In the genomic region with DNA sequence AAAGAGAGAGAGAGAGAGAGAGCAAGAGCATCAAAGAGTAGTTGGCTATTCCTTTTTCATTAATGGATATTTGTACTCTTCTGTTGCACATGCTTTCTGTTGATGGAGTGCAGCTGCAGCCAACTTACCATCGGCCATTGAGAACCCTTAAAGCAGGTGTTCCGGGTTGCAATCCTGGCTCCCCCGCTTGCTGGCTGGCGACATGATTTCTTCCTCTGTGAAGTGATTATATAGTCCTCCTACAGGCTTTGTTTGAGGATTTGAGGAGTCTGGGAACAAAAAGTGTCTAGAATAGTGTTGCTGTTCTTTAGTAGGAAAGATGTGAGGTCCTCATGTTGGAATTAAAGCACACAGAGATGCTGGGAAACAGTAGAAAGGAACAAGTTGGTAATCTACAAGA, we compare ENCODE assay signal across 25 mouse cellular contexts. TPM values are rescaled to one million over a fixed set of nuclear protein-coding genes. Genes with fewer than 3 reads are reported as not detected.
DNase-seq lines count a peak whose midpoint lies in the region; ATAC-seq and TF ChIP-seq lines count a peak whose summit lies in the region.
"Had no signal": no experiment of that assay in that cellular context is flagged by ENCODE, and none has a peak within 500 bp of the region (broad histone marks: within the 10 kb centered on the region; RNA-seq: fewer than 3 reads in every experiment).

No protein-coding gene starts in this region.

- no peak for DNase-seq in gastrocnemius, adult 2 months
- DNase-seq in gastrocnemius, adult 18-20 months (ENCODE audit: low spot score), result no peak
- peak; percentile 17 for DNase-seq in lung, adult 2 months
- no peak for DNase-seq in lung, postnatal 25 days (ENCODE audit: low spot score)
- no peak for DNase-seq in stomach, postnatal 0 days (ENCODE audit: low spot score)
- DNase-seq: adrenal gland, postnatal 10 days; adrenal gland, postnatal 36 days; B cell, adult 2 months; cerebellum, adult 11 months; cerebellum, adult 2 months; cerebellum, adult 9-11 months; cerebellum, postnatal 36 days; forebrain, postnatal 0 days; gastrocnemius, postnatal 25 days; heart, adult 2 months had no signal

- TF ChIP-seq EP300 in stomach, postnatal 0 days (optimal IDR thresholded peaks at IDR 0.05), result no peak

- H3K4me3 ChIP-seq in gastrocnemius, adult 2 months, result no peak overlapping the region
- no peak overlapping the region for H3K4me3 ChIP-seq in lung, adult 2 months (replicated peaks; ENCODE audit: extremely low read depth, low read depth, low read length)
- no peak overlapping the region for H3K4me3 ChIP-seq in cortical plate, adult 2 months (ENCODE audit: insufficient read depth, low read length)
- no peak overlapping the region for H3K4me3 ChIP-seq in stomach, postnatal 0 days (ENCODE audit: low read depth, low read length)
- H3K4me3 ChIP-seq in neural tube, embryonic 15.5 days (replicated peaks), result no peak overlapping the region
- H3K4me3 ChIP-seq: forebrain, embryonic 10.5 days; heart, adult 2 months; heart, embryonic 10.5 days; hindbrain, embryonic 12.5 days; hindbrain, embryonic 15.5 days had no signal

- peaks cover 23% of the 10 kb centered on the region for H3K4me1 ChIP-seq in lung, adult 2 months (ENCODE audit: control insufficient read depth, insufficient read depth, low read length)
- H3K4me1 ChIP-seq in cortical plate, adult 2 months (ENCODE audit: control insufficient read depth, insufficient read depth, low read length), result peaks cover 3% of the 10 kb centered on the region; the same call in 1 of the 2 replicates
- no peaks in the 10 kb centered on the region for H3K4me1 ChIP-seq in stomach, postnatal 0 days (replicated peaks; ENCODE audit: control insufficient read depth, insufficient read depth)
- no peaks in the 10 kb centered on the region for H3K4me1 ChIP-seq in neural tube, embryonic 15.5 days
- H3K4me1 ChIP-seq: forebrain, embryonic 10.5 days; heart, embryonic 10.5 days; hindbrain, embryonic 12.5 days; hindbrain, embryonic 15.5 days had no signal

- no peak for ATAC-seq in stomach, postnatal 0 days (ENCODE audit: low FRiP score, low TSS enrichment)
- ATAC-seq in neural tube, embryonic 15.5 days (ENCODE audit: low FRiP score), result no peak
- ATAC-seq: forebrain, embryonic 14.5 days; forebrain, postnatal 0 days had no signal

- TF ChIP-seq POLR2A in lung, adult 2 months (IDR thresholded peaks at IDR 0.05; ENCODE audit: borderline replicate concordance, extremely low read depth, low read depth, low read length), result no peak
- TF ChIP-seq POLR2A in cortical plate, adult 2 months (IDR thresholded peaks at IDR 0.05; ENCODE audit: extremely low read depth, insufficient read depth, low read length), result no peak

- no peaks in the 10 kb centered on the region for H3K27me3 ChIP-seq in stomach, postnatal 0 days (ENCODE audit: control insufficient read depth, insufficient read depth, low read length)
- no peaks in the 10 kb centered on the region for H3K27me3 ChIP-seq in neural tube, embryonic 15.5 days (replicated peaks)
- H3K27me3 ChIP-seq: CH12.LX; hindbrain, embryonic 12.5 days; hindbrain, embryonic 15.5 days; Patski had no signal

- WGBS in lung, adult 2 months, result 65% methylated on average over 4 of the region's 4 CpGs
- 64% methylated on average over 4 of the region's 4 CpGs for WGBS in stomach, postnatal 0 days
- WGBS in neural tube, embryonic 15.5 days, result 92% methylated on average over 4 of the region's 4 CpGs

- H3K36me3 ChIP-seq in stomach, postnatal 0 days (ENCODE audit: control insufficient read depth, insufficient read depth, low read length), result peaks cover 7% of the 10 kb centered on the region
- no peaks in the 10 kb centered on the region; the same call in 1 of the 2 replicates for H3K36me3 ChIP-seq in neural tube, embryonic 15.5 days
- H3K36me3 ChIP-seq: G1E; hindbrain, embryonic 15.5 days had no signal

- H3K9me3 ChIP-seq in stomach, postnatal 0 days (ENCODE audit: control insufficient read depth, low read length), result no peaks in the 10 kb centered on the region
- H3K9me3 ChIP-seq in neural tube, embryonic 15.5 days (replicated peaks), result no peaks in the 10 kb centered on the region
- H3K9me3 ChIP-seq: heart, embryonic 10.5 days; hindbrain, embryonic 12.5 days; hindbrain, embryonic 15.5 days had no signal

- intact Hi-C loops in gastrocnemius, adult 2 months (cut with DNase I), result no loop called here

- TF ChIP-seq CTCF in gastrocnemius, adult 2 months (IDR thresholded peaks at IDR 0.05), result no peak
- no peak for TF ChIP-seq CTCF in lung, adult 2 months (IDR thresholded peaks at IDR 0.05; ENCODE audit: insufficient read depth, low read length)
- TF ChIP-seq CTCF in cortical plate, adult 2 months (IDR thresholded peaks at IDR 0.05; ENCODE audit: extremely low read depth, insufficient read depth, low read length), result no peak
- no peak for TF ChIP-seq CTCF in stomach, postnatal 0 days (IDR thresholded peaks at IDR 0.05; ENCODE audit: low read depth)

- no peak overlapping the region for H3K9ac ChIP-seq in stomach, postnatal 0 days (ENCODE audit: low read length)
- H3K9ac ChIP-seq in neural tube, embryonic 15.5 days (replicated peaks), result no peak overlapping the region
- H3K9ac ChIP-seq: forebrain, postnatal 0 days; hindbrain, embryonic 12.5 days; hindbrain, embryonic 15.5 days had no signal

- H3K27ac ChIP-seq in gastrocnemius, adult 2 months, result 0 out of 2 replicates have a peak overlapping the region, but pooled peaks have one; percentile 8
- H3K27ac ChIP-seq in cortical plate, adult 2 months (ENCODE audit: insufficient read depth, low read length), result peak overlapping the region; percentile 55; the same call in 1 of the 2 replicates
- H3K27ac ChIP-seq in stomach, postnatal 0 days (replicated peaks), result peak overlapping the region; percentile 73; the same call in 1 of the 2 replicates
- no peak overlapping the region for H3K27ac ChIP-seq in neural tube, embryonic 15.5 days (replicated peaks)
- H3K27ac ChIP-seq: forebrain, embryonic 10.5 days; heart, adult 2 months; heart, embryonic 10.5 days; hindbrain, embryonic 12.5 days; hindbrain, embryonic 15.5 days had no signal

- H3K4me2 ChIP-seq in stomach, postnatal 0 days (replicated peaks; ENCODE audit: low read depth), result no peak overlapping the region
- H3K4me2 ChIP-seq in neural tube, embryonic 15.5 days, result no peak overlapping the region
- H3K4me2 ChIP-seq: hindbrain, embryonic 12.5 days; hindbrain, embryonic 15.5 days had no signal

RNA-seq across cellular contexts. Expression of a gene that starts 30.6 kb away (rescaled TPM):
- 10 to 100 TPM; 53.5 to 69.1 TPM for total RNA-seq in gastrocnemius, adult 2 months (2021)
- 10 to 100 TPM; 52.1 to 57.4 TPM for total RNA-seq in gastrocnemius, adult 18-20 months (2021)
- polyA plus RNA-seq in lung, adult 2 months (2012; rRNA removed), result 23.5 and 27.3 TPM in 2 replicates
- polyA plus RNA-seq in cortical plate, adult 2 months (2012; rRNA removed), result 75.5 and 78.1 TPM in 2 replicates
- 119 and 134 TPM in 2 replicates for polyA plus RNA-seq in stomach, postnatal 0 days (2015; fragmentation: Nextera tagmentation; extraction: Ambion mirVana)
- polyA plus RNA-seq in neural tube, embryonic 15.5 days (2015; fragmentation: Nextera tagmentation; extraction: Ambion mirVana), result 130 and 140 TPM in 2 replicates
